Mouse (Mus musculus): Measurements from ENCODE around the gene Sbno2.

GRCm38 (mm10) chr10:80048396-80048795 is 57.0 kb downstream of the Sbno2 start:
- TF ChIP-seq POLR2A (IDR thresholded peaks at IDR 0.05; ENCODE audit: insufficient read depth, low read depth, low read length) (no peak), CTCF (IDR thresholded peaks at IDR 0.05) (no peak), EP300 (IDR thresholded peaks at IDR 0.05; ENCODE audit: insufficient read depth, low read depth, low read length) (no peak)
